In the genomic region with DNA sequence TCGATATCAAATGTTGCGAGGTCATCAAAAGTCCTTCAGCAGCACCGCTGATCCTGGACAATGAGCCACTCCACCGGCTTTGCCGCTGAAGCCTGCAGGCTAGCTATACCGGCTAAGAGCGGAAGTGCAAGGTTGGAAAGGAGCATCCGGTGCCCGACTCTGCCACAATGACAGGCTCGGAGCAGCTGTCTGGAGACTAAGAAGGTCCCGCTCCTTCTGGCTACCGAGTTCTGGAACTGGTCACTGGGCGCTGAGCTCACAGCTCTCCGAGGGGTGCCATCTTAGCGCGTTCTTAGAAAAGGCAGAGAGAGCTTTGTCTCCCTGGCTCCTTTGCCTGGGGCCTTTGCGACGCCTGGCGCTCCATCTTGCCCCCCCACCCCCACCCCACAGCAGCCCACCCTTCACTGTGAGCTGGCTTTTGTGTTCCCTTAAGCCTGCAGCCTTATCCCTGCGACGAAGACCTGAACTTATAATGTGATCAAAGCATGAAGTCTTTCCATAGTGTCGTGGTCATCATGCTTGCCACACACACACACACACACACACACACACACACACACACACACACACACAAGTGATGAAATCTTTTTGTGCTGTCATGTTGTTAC, we compare ENCODE assay signal across 8 mouse cellular contexts. TPM values are rescaled to one million over a fixed set of nuclear protein-coding genes. Genes with fewer than 3 reads are reported as not detected.
DNase-seq lines count a peak whose midpoint lies in the region; ATAC-seq lines count a peak whose summit lies in the region.

No protein-coding gene starts in this region.

- peak overlapping the region; percentile 67 for H3K4me2 ChIP-seq in heart, embryonic 12.5 days
- H3K4me2 ChIP-seq in hindbrain, embryonic 13.5 days: peak overlapping the region; percentile 53
- peak overlapping the region; percentile 51 for H3K4me2 ChIP-seq in liver, embryonic 16.5 days (ENCODE audit: low read depth, low read length)
- peak overlapping the region; percentile 61 for H3K4me2 ChIP-seq in neural tube, embryonic 15.5 days

- no peaks in the 10 kb centered on the region for H3K9me3 ChIP-seq in heart, embryonic 12.5 days (replicated peaks)
- H3K9me3 ChIP-seq in hindbrain, embryonic 13.5 days: no peaks in the 10 kb centered on the region
- no peaks in the 10 kb centered on the region for H3K9me3 ChIP-seq in liver, embryonic 16.5 days (replicated peaks; ENCODE audit: control insufficient read depth, low read length)
- no peaks in the 10 kb centered on the region for H3K9me3 ChIP-seq in neural tube, embryonic 15.5 days (replicated peaks)

- intact Hi-C loops in heart, postnatal 25 days (cut with DNase I): loop anchor here (5.0 kb wide), 1 partner anchor 269 kb away; the partner anchor contains the start of gene Cdk17

- H3K36me3 ChIP-seq in heart, embryonic 12.5 days: no peaks in the 10 kb centered on the region
- no peaks in the 10 kb centered on the region for H3K36me3 ChIP-seq in hindbrain, embryonic 13.5 days
- no peaks in the 10 kb centered on the region for H3K36me3 ChIP-seq in liver, embryonic 16.5 days (ENCODE audit: control insufficient read depth, insufficient read depth)
- H3K36me3 ChIP-seq in neural tube, embryonic 15.5 days: no peaks in the 10 kb centered on the region

- H3K27me3 ChIP-seq in heart, embryonic 12.5 days (replicated peaks): no peaks in the 10 kb centered on the region
- peaks cover 4% of the 10 kb centered on the region; the same call in 1 of the 2 replicates for H3K27me3 ChIP-seq in hindbrain, embryonic 13.5 days
- H3K27me3 ChIP-seq in liver, embryonic 16.5 days (ENCODE audit: control insufficient read depth, insufficient read depth, low read depth, low read length): no peaks in the 10 kb centered on the region
- no peaks in the 10 kb centered on the region for H3K27me3 ChIP-seq in neural tube, embryonic 15.5 days (replicated peaks)

- ATAC-seq in heart, embryonic 12.5 days (ENCODE audit: insufficient number of reproducible peaks, low FRiP score): no peak
- ATAC-seq in hindbrain, embryonic 13.5 days (ENCODE audit: low FRiP score): peak; percentile 72
- ATAC-seq in liver, embryonic 16.5 days (ENCODE audit: low read depth): peak; percentile 15; the same call in 1 of the 2 replicates
- ATAC-seq in neural tube, embryonic 15.5 days (ENCODE audit: low FRiP score): peak; percentile 60; the same call in 1 of the 2 replicates

- no peak for DNase-seq in heart, postnatal 25 days (ENCODE audit: low spot score)
- DNase-seq in embryo, embryonic 10.5 days (ENCODE audit: low spot score): peak; percentile 77
- DNase-seq in adipocyte (ENCODE audit: low spot score): no peak
- no peak for DNase-seq in layer of hippocampus, adult 18-20 months (ENCODE audit: low spot score in 2 of 2)

- WGBS in heart, embryonic 12.5 days: 11% methylated on average over 22 of the region's 22 CpGs
- 11% methylated on average over 22 of the region's 22 CpGs for WGBS in hindbrain, embryonic 13.5 days
- 20% methylated on average over 22 of the region's 22 CpGs for WGBS in liver, embryonic 16.5 days (ENCODE audit: insufficient replicate concordance)
- 14% methylated on average over 22 of the region's 22 CpGs for WGBS in neural tube, embryonic 15.5 days

- peak overlapping the region; percentile 65 for H3K9ac ChIP-seq in heart, embryonic 12.5 days
- peak overlapping the region; percentile 63 for H3K9ac ChIP-seq in hindbrain, embryonic 13.5 days
- no peak overlapping the region for H3K9ac ChIP-seq in liver, embryonic 16.5 days (ENCODE audit: low read depth, low read length)
- peak overlapping the region; percentile 43 for H3K9ac ChIP-seq in neural tube, embryonic 15.5 days (replicated peaks)

- H3K4me1 ChIP-seq in heart, embryonic 12.5 days (replicated peaks): peaks cover 37% of the 10 kb centered on the region
- peaks cover 24% of the 10 kb centered on the region for H3K4me1 ChIP-seq in hindbrain, embryonic 13.5 days (replicated peaks)
- H3K4me1 ChIP-seq in liver, embryonic 16.5 days (ENCODE audit: control insufficient read depth, low read depth, low read length): no peaks in the 10 kb centered on the region
- H3K4me1 ChIP-seq in neural tube, embryonic 15.5 days: peaks cover 25% of the 10 kb centered on the region

- peak overlapping the region; percentile 72; the same call in 1 of the 2 replicates for H3K27ac ChIP-seq in heart, embryonic 12.5 days (ENCODE audit: poor library complexity, severe bottlenecking)
- H3K27ac ChIP-seq in hindbrain, embryonic 13.5 days: peak overlapping the region; percentile 70
- H3K27ac ChIP-seq in liver, embryonic 16.5 days (ENCODE audit: low read length): no peak overlapping the region
- peak overlapping the region; percentile 67 for H3K27ac ChIP-seq in neural tube, embryonic 15.5 days (replicated peaks)

- H3K4me3 ChIP-seq in heart, embryonic 12.5 days: peak overlapping the region; percentile 36
- peak overlapping the region; percentile 29 for H3K4me3 ChIP-seq in hindbrain, embryonic 13.5 days
- H3K4me3 ChIP-seq in liver, embryonic 16.5 days (ENCODE audit: low read depth, low read length): peak overlapping the region; percentile 30
- peak overlapping the region; percentile 27 for H3K4me3 ChIP-seq in neural tube, embryonic 15.5 days (replicated peaks)

RNA-seq across cellular contexts. Expression of gene Lta4h, which starts 22.2 kb away (rescaled TPM):
- 303 and 305 TPM in 2 replicates for polyA plus RNA-seq in heart, embryonic 12.5 days (2016; fragmentation: Nextera tagmentation; extraction: Ambion mirVana)
- total RNA-seq in heart, postnatal 25 days (2021): 10 to 100 TPM; 33.8 to 34.1 TPM
- 98.4 and 101 TPM in 2 replicates for polyA plus RNA-seq in hindbrain, embryonic 13.5 days (2015; fragmentation: Nextera tagmentation; extraction: Ambion mirVana)
- 79.5 and 80.1 TPM in 2 replicates for polyA plus RNA-seq in liver, embryonic 16.5 days (2015; fragmentation: Nextera tagmentation; extraction: Ambion mirVana)
- polyA plus RNA-seq in neural tube, embryonic 15.5 days (2015; fragmentation: Nextera tagmentation; extraction: Ambion mirVana): 79.3 and 129 TPM in 2 replicates
- 10 to 100 TPM; 52.4 to 56.4 TPM for total RNA-seq in layer of hippocampus, adult 18-20 months (2021)

RNA-seq across cellular contexts. Expression of gene Hal, which starts 57.5 kb away (rescaled TPM):
- not detected in 2 replicates for polyA plus RNA-seq in heart, embryonic 12.5 days (2016; fragmentation: Nextera tagmentation; extraction: Ambion mirVana)
- under 1 TPM; 0.21 to 0.50 TPM for total RNA-seq in heart, postnatal 25 days (2021)
- polyA plus RNA-seq in hindbrain, embryonic 13.5 days (2015; fragmentation: Nextera tagmentation; extraction: Ambion mirVana): not detected in 2 replicates
- 9.7 and 10.0 TPM in 2 replicates for polyA plus RNA-seq in liver, embryonic 16.5 days (2015; fragmentation: Nextera tagmentation; extraction: Ambion mirVana)
- polyA plus RNA-seq in neural tube, embryonic 15.5 days (2015; fragmentation: Nextera tagmentation; extraction: Ambion mirVana): 0.09 and 0.24 TPM in 2 replicates
- under 1 TPM in 1 of 2 experiments, not detected in 1; 0.30 TPM for total RNA-seq in layer of hippocampus, adult 18-20 months (2021)
